Mouse (Mus musculus) gastrocnemius, postnatal 36 days (tissue): ENCODE measurements around the gene Nrip2. TPM values are rescaled to one million over a fixed set of nuclear protein-coding genes. Genes with fewer than 3 reads are reported as not detected.
A peak's percentile ranks its signal among the peaks of the same experiment; 100 is the strongest.

Experiments used
- DNase-seq, 2 experiments: peaks; one replicate each; pipeline ENCODE4 v3.0.0; 2022
- intact Hi-C: fragments of 180-260 bp; cut with DNase I; formaldehyde crosslinking; loops from one replicate; pipeline ENCODE4 v1.15.1; 2025
- total RNA-seq, 2 experiments: library from RNA; stranded (reverse); gene quantifications; 2 replicates each; pipeline ENCODE4 v1.2.3; 2021

Nrip2 gene
- total RNA-seq, 2 experiments from 2014 or later, result 1.4 to 1.5 TPM

- no peak for DNase-seq
- intact Hi-C loops, result no loop called here
Observed at GRCm38 (mm10) chr6:128389185-128389584, 9.9 kb upstream of the Nrip2 start.

GRCm38 (mm10) chr6:128390683-128391082 lies 8.4 kb upstream of the Nrip2 start:
- intact Hi-C loops, result no loop called here

DNA sequence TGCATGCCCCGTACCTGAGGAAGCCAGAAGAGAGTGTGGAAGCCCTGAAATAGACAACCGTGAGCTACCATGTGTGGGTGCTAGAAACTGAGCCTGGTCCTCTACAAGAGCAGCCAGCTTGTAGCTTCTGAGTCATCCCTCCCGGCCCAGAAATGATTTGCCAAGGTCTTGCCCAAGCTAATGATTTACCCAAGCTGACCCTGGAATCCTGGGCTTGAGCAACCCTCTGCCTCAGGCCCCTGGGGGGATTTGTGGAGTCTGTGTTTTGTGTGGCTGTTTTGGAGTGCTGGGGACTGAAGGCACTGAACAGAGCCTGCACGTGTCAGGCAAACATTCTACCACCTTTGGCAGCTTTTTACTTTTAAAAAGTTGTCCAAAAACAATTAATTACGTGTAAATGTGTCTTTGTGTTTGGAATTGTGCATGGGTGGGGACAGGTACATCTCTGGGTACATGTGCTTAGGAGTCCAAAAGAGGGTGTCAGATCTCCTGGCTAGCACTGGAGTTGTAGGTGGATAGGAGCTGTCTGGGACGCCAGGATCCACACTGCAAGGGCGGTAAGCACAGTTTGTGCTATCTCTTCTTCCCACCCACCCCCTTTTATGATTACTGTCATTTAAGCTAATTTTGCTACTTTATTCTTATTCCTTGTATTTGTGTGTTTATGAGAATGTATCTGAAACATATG lies 1.4 kb upstream of the Nrip2 start:
- intact Hi-C loops, result no loop called here
- DNase-seq, result no peak

More at GRCm38 (mm10) chr6:128390683-128391082, 8.4 kb upstream of the Nrip2 start:
- DNase-seq, result no peak

- no peak for DNase-seq
- intact Hi-C loops, result no loop called here
Observed at GRCm38 (mm10) chr6:128399421-128400185, 507 bp downstream of the Nrip2 start.

GRCm38 (mm10) chr6:128404708-128405107 lies 5.6 kb downstream of the Nrip2 start:
- intact Hi-C loops, result no loop called here
- DNase-seq, result no peak

GRCm38 (mm10) chr6:128408544-128409125 lies 9.5 kb downstream of the Nrip2 start:
- intact Hi-C loops, result no loop called here
- DNase-seq, result no peak

GRCm38 (mm10) chr6:128410305-128410704 lies 11.2 kb downstream of the Nrip2 start:
- DNase-seq, result no peak
- intact Hi-C loops, result loop anchor here (1.0 to 5.0 kb wide), 3 partner anchors 33 to 183 kb away; partner anchors contain the start of genes Gm44596 and Tex52

GRCm38 (mm10) chr6:128411115-128411514 lies 12.0 kb downstream of the Nrip2 start:
- intact Hi-C loops, result loop anchor here (5.0 kb wide), 2 partner anchors 34 to 184 kb away; partner anchors contain the start of genes Gm44596 and Tex52
- DNase-seq, result peak; percentile 55 to 71

GRCm38 (mm10) chr6:128416169-128416568 lies 17.1 kb downstream of the Nrip2 start:
- no peak for DNase-seq
- intact Hi-C loops, result no loop called here

- DNase-seq, result no peak
- intact Hi-C loops, result no loop called here
Observed at GRCm38 (mm10) chr6:128418076-128418475, 19.0 kb downstream of the Nrip2 start.

DNA sequence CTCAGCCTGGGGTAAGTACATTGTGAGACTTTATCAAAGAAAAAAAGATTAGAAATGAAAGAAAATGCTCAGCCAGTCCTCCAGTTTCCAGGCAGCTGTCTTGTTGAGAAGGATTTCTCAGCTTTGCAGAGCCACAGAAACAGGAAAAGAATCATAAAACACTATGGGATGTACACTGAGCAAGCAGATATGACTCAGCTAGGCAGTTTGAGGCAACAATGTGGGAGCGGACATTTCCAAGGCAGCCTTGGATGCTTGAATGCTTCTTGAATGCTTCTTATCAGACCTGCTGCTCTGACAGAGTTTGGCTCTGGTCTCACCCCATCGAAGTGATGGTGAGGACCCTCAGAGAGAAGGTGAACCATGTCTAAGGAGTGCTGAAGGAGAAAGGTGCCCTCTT lies 21.9 kb downstream of the Nrip2 start:
- intact Hi-C loops, result no loop called here
- DNase-seq, result no peak

DNA sequence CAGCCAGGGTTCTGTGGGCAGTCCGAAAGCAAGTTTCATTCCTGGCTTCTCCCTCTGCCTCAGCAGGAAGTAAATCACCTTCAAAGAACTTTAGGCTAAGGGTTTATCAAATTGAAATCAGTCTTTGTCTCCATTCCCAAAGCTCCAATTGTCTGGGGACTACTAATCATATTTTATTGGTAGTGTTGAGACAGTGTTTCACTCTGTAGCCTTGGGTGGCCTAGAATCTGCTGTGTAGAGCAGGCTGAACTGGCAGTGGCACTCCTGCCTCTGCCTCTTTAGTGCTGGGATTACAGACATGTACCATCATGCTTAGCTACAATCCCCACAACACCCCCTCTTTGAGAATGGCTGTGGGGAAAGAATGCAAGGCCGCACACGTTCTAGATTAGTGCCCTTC lies 22.4 kb downstream of the Nrip2 start:
- intact Hi-C loops, result no loop called here
- no peak for DNase-seq

DNA sequence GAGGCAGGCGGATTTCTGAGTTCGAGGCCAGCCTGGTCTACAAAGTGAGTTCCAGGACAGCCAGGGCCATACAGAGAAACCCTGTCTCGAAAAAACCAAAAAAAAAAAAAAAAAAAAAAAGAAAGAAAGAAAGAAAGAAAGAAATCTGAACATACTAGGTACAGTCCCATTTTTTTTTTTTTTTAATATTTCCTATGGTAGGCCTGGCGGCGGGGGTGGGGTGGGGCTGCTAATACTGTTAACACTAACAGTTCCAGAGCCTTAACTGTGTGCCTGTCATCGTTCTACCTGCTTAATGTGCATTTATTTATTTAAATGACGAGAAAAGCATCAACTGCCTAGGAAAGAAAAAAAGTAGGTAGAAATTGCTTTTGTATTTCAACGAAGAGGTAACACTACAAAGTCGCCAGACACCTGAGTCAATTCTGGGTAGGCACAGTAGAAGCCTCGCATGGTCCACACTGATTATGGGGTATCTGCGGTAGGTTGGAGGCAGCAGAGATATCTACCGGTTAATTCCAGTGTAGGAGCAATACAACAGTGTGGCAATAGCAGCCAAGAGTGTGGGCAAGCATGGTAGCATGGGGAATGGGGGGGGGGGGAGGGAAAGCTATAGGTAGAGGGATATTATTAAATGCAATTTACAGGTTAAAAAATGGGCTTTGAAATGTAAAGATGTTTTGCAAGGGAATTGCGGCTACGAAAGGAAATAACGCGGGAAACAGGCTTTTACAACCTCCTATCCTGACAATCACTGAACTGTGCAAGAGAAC lies 24.6 kb downstream of the Nrip2 start:
- intact Hi-C loops, result no loop called here
- no peak for DNase-seq

DNA sequence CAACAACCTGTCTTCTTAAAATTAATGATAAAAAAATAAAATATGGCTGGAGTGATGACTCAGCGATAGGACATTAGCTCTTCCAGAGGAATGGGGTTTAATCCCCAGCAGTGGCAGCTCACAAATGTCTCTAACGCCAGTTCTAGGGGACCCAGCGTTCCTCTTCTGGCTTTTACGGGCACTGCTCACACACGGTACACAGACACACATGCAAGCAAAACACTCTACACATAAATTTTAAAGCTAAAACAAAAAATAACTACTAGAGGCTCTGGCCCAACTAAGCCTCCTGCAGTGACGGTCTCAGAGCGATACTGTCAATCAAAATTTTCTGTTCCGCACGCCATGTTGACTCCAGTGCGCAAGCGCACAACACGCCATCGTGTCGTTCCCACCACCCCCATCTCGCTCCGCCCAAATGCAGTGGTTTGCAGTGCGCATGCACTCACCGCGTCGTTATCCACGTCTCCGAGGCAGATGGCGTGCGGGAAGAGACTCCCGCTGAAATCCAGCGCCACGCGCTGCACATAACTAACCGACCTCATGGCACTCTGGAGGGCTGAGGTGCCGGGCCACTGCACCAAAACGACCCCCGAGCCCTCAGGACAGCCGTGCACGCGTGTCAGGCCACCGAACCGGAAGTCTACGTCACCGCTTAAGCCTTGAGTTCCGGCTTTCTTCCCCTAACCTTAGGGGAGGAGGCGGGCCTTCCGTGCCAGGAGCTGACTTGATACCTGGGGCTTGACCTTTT lies 25.3 kb downstream of the Nrip2 start, which contains the start of gene Itfg2:
Itfg2 (minus strand) TSS at position 663 of the 751 bp plus-strand sequence.
- intact Hi-C loops, result no loop called here
- peak; percentile 94 to 97 for DNase-seq

GRCm38 (mm10) chr6:128425046-128425445 lies 25.9 kb downstream of the Nrip2 start:
- intact Hi-C loops, result no loop called here

DNA sequence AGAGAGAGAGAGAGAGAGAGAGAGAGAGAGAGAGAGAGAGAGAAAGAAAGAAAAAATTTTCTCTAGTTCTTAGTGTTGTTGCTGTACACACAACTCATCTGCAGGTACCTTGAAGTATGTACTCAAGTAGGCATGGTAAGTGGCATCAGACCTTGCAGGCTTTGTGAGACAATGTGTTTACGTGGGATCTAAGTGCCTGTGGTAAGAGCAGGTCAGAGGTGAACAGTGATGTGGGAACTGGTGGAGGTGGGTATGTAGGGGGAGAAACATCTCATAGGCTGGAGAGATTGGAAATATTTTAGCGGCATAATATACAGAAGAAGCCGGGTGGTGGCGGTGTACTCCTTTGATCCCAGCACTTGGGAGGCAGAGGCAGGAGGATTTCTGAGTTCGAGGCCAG lies 28.5 kb downstream of the Nrip2 start:
- DNase-seq, result no peak
- intact Hi-C loops, result no loop called here

More at GRCm38 (mm10) chr6:128425046-128425445, 25.9 kb downstream of the Nrip2 start:
- DNase-seq, result no peak

- intact Hi-C loops, result no loop called here
- no peak for DNase-seq
Observed at GRCm38 (mm10) chr6:128429300-128429699, 30.2 kb downstream of the Nrip2 start.

DNA sequence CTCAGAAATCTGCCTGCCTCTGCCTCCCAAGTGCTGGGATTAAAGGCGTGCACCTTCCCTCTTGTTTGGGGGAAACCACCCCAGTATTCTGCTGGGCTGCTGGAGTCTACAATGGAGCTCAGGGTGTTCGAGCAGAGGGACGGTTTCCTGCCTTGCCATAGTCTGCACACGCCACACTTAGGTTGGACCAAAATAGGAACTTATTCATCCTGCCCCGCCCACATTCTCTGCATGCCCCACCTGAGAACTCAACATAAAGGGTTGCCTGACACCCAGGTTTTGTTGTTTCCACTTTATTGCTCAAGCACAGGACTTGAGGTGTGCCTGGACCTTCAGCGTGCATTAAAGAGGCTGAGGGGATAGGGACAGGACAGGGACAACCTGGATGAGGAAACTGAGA lies 30.7 kb downstream of the Nrip2 start:
- intact Hi-C loops, result loop anchor here (10.0 kb wide), 1 partner anchor 1325 kb away; the partner anchor contains the start of gene Tigar
- no peak for DNase-seq

- intact Hi-C loops, result loop anchor here (10.0 kb wide), 1 partner anchor 1328 kb away; the partner anchor contains the start of gene Tigar
- DNase-seq, result no peak
Observed at GRCm38 (mm10) chr6:128432356-128432915, 33.3 kb downstream of the Nrip2 start.
